Mouse (Mus musculus): ENCODE data around the gene Sgms2. TPM values are rescaled to one million over a fixed set of nuclear protein-coding genes. Genes with fewer than 3 reads are reported as not detected.

Sgms2 gene
- polyA plus RNA-seq, 1 experiment from 2014 or later = 0.61 TPM

DNA sequence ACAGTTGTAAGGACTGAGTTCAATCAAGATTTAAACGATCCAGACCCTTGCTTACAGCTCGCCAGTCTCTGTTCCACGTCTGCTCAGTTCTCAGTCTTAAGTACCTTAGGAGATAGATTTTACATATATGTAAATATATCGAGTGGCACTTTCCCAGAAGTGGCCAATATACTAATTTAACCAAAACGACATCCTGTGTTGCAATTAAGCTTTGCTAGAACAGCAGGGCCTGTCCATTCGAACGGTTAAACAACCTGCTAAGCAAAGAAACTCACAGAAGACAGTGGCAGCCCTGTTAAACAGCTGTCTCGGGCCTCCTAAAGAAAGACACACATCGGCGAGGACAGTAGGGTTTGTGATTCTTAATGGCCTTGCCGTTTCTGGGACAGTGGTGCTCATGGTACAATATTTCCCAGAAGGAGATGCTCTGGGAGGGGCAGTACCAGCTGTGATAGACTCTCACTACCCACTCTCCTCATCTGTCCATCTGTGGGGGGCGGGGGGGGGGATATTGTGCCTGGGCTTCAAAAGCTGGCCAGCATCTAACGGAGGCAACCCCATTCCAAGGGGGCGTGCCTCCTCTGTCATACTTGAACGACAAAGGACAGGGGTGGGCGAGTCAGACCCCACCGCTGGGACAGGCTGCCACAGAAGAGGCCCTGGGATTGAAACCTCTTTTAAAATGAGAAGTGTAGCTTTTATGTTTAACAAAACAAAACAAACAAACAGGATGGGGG, 9.1 kb downstream of the Sgms2 start:
- no peak for ATAC-seq
- Histone ChIP-seq H3K27me3 (0 out of 2 replicates have a peak, but pooled peaks cover 3% of the 10 kb centered on the region), H3K9me3 (no peaks in the 10 kb centered on the region), H3K4me1 (replicated peaks) (peaks cover 7% of the 10 kb centered on the region; the same call in 1 of the 2 replicates), H3K4me2 (replicated peaks) (no peak overlapping the region), H3K9ac (replicated peaks) (no peak overlapping the region), H3K27ac (no peak overlapping the region), H3K4me3 (replicated peaks) (no peak overlapping the region), H3K36me3 (no peaks in the 10 kb centered on the region)
- WGBS = 53% methylated on average over 17 of the region's 17 CpGs

DNA sequence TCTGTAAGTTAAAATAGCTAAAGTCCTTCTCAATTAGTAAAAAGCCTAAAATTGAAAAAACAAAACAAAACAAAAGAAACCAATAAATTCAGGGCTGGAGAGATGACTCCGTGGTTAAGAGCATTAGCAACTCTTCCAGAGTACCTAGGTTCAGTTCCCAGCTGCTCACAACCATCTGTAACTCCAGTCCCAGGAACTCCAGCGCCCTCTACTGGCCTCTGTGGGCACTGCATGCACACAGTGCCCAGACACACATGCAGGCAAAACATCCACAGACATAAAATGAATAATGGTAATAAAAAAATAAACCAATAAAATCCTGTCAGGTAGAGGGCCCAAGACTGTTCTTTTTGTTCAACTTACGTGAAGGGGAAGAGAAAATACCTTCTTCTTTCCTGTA, 10.6 kb downstream of the Sgms2 start:
- WGBS = 62% methylated on average over 3 of the region's 3 CpGs
- H3K27ac ChIP-seq = no peak overlapping the region
- no peaks in the 10 kb centered on the region for H3K9me3 ChIP-seq
- ATAC-seq = no peak
- no peaks in the 10 kb centered on the region for H3K36me3 ChIP-seq
- H3K4me3 ChIP-seq (replicated peaks) = no peak overlapping the region
- no peaks in the 10 kb centered on the region for H3K27me3 ChIP-seq
- peaks cover 4% of the 10 kb centered on the region; the same call in 1 of the 2 replicates for H3K4me1 ChIP-seq (replicated peaks)
- no peak overlapping the region for H3K9ac ChIP-seq (replicated peaks)
- H3K4me2 ChIP-seq (replicated peaks) = no peak overlapping the region

DNA sequence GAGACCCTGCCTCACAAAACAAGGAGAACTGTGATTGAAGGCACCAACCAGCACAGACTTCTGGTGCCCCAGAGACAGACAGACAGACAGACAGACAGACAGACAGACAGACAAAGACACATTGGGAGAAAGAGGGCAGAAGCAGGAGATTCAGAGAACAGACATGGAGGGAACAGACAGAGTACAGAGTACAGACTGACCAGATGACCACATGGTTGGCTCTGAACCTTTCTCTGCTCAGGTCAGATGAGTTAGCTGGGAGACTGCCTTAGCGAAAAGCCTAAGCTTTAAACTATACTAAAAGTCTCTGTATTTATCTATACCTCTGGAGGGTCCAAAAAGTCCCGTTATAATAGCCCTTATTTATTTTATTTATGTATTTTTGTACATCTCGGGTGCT, 11.8 kb downstream of the Sgms2 start:
- 93% methylated on average over 3 of the region's 3 CpGs for WGBS
- no peaks in the 10 kb centered on the region for H3K36me3 ChIP-seq
- H3K4me1 ChIP-seq (replicated peaks) = peaks cover 4% of the 10 kb centered on the region; the same call in 1 of the 2 replicates
- no peak overlapping the region for H3K9ac ChIP-seq (replicated peaks)
- H3K27me3 ChIP-seq = no peaks in the 10 kb centered on the region
- no peak overlapping the region for H3K27ac ChIP-seq
- H3K4me2 ChIP-seq (replicated peaks) = no peak overlapping the region
- no peak overlapping the region for H3K4me3 ChIP-seq (replicated peaks)
- ATAC-seq = no peak
- H3K9me3 ChIP-seq = no peaks in the 10 kb centered on the region

DNA sequence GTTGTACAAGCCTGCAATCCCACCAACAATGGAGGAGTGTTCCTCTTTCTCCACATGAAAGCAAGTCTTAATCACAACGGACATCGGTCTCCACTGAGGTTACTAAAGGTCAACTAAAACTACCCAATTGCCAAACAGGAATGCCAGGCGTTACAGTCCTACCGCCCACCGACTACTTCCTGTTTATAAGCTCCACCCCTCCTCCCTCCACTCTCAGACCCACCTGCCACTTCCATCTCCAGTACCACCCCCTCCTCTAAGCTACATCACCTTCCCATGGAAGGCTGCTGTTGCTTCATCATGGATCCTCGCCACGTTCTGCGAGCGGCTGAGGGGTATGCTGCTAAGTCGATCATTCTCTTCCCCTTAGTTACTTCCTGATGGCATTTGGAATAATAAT, 15.2 kb downstream of the Sgms2 start:
- Histone ChIP-seq H3K4me1 (replicated peaks) (peaks cover 10% of the 10 kb centered on the region), H3K4me3 (replicated peaks) (no peak overlapping the region), H3K4me2 (replicated peaks) (no peak overlapping the region), H3K36me3 (no peaks in the 10 kb centered on the region), H3K9me3 (no peaks in the 10 kb centered on the region), H3K27ac (no peak overlapping the region), H3K9ac (replicated peaks) (no peak overlapping the region), H3K27me3 (no peaks in the 10 kb centered on the region)
- 97% methylated on average over 10 of the region's 10 CpGs for WGBS
- no peak for ATAC-seq

DNA sequence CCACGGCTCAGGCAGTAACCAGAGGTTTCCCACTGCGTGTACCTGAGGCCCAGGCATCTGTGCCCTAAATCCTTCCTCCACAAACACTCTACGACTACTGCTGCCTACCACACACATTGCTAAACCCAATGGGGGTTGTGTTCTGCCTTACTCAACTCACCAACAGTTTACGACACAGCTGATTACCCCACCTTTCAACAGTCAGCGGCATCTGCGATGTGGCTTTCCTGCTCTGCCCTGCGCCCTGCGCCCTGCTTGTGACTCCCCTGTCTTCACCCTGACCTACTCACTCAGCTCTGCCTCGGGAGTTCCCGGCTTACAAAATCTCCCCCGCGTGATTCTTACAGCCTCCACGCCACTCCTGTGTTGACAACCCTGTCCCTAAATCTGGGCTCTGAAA, 16.7 kb downstream of the Sgms2 start:
- Histone ChIP-seq H3K27me3 (no peaks in the 10 kb centered on the region), H3K4me2 (replicated peaks) (no peak overlapping the region), H3K9me3 (no peaks in the 10 kb centered on the region), H3K9ac (replicated peaks) (no peak overlapping the region), H3K4me1 (replicated peaks) (peaks cover 13% of the 10 kb centered on the region), H3K27ac (no peak overlapping the region), H3K4me3 (replicated peaks) (no peak overlapping the region), H3K36me3 (no peaks in the 10 kb centered on the region)
- ATAC-seq = no peak
- WGBS = 81% methylated on average over 13 of the region's 13 CpGs

DNA sequence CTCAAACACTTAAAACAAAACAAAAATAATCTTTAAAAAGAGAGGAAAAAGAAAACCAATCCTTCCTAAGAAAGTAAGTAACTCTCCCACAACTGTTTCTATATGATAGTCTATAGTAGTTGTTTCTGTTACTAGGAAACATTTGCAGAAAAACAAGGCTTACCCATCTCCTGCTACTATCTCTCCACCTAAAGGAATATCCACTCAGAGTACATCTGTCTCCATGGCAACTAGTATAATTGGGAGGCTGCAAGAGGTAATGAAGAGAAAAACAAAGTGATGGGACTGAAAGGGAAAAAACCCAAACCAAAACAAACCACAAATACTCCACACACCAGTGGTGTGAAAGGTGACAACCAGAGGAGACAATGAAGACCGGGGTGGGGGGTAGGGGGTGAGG, 17.7 kb downstream of the Sgms2 start:
- Histone ChIP-seq H3K9ac (replicated peaks) (no peak overlapping the region), H3K27me3 (no peaks in the 10 kb centered on the region), H3K9me3 (no peaks in the 10 kb centered on the region), H3K4me2 (replicated peaks) (no peak overlapping the region), H3K4me1 (replicated peaks) (peaks cover 13% of the 10 kb centered on the region), H3K36me3 (no peaks in the 10 kb centered on the region), H3K4me3 (replicated peaks) (no peak overlapping the region), H3K27ac (no peak overlapping the region)
- no peak for ATAC-seq
- 17% methylated on average over 1 of the region's 1 CpGs for WGBS

DNA sequence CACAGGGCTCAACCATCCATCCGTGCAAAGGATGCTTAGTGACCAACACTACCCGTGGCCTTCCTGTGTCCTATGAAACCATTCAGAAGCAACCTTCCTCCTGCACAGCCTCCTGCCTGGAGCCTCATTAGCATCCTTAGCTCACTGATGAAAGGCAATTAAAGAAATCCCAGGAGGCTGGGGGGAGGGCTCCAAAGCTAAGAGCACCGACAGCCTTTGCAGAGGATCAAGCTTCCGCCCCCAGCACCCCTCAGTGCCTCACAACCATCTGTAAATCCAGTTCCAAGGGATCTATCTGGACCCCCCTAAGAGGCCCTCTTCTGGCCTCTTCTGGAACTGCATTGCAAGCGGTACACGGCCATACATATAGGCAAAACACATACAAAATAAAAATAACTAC, 19.4 kb downstream of the Sgms2 start:
- H3K9ac ChIP-seq (replicated peaks) = no peak overlapping the region
- H3K4me1 ChIP-seq (replicated peaks) = peaks cover 13% of the 10 kb centered on the region
- no peak overlapping the region for H3K4me3 ChIP-seq (replicated peaks)
- H3K4me2 ChIP-seq (replicated peaks) = no peak overlapping the region
- no peaks in the 10 kb centered on the region for H3K9me3 ChIP-seq
- H3K27me3 ChIP-seq = no peaks in the 10 kb centered on the region
- ATAC-seq = peak; percentile 63
- H3K27ac ChIP-seq = no peak overlapping the region
- WGBS = 40% methylated on average over 6 of the region's 6 CpGs
- no peaks in the 10 kb centered on the region for H3K36me3 ChIP-seq

DNA sequence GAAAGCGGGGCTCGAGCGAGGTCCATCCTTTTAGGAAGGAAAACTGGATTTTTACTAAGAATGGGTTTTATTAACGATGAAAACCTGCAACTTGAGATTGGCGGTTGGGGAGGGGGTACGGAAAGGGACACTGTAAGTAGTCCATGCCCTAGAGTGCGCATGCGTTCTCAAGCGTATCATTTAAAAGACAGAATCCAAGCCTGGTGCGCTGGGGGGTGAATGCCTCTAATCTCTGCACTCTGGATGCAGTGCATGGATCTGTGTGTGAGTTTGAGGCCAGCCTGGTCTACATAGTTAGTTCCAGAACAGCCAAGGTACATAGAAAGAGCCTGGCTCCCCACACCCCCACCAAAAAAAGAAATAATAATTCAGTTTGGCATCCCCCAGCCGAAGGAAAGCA, 19.8 kb downstream of the Sgms2 start:
- WGBS = 58% methylated on average over 11 of the region's 11 CpGs
- no peaks in the 10 kb centered on the region for H3K9me3 ChIP-seq
- 0 out of 2 replicates have a peak overlapping the region, but pooled peaks have one; percentile 7 for H3K27ac ChIP-seq
- no peak overlapping the region for H3K9ac ChIP-seq (replicated peaks)
- no peak overlapping the region for H3K4me2 ChIP-seq (replicated peaks)
- H3K36me3 ChIP-seq = no peaks in the 10 kb centered on the region
- H3K27me3 ChIP-seq = no peaks in the 10 kb centered on the region
- peak; percentile 66 for ATAC-seq
- peaks cover 13% of the 10 kb centered on the region for H3K4me1 ChIP-seq (replicated peaks)
- H3K4me3 ChIP-seq (replicated peaks) = no peak overlapping the region

DNA sequence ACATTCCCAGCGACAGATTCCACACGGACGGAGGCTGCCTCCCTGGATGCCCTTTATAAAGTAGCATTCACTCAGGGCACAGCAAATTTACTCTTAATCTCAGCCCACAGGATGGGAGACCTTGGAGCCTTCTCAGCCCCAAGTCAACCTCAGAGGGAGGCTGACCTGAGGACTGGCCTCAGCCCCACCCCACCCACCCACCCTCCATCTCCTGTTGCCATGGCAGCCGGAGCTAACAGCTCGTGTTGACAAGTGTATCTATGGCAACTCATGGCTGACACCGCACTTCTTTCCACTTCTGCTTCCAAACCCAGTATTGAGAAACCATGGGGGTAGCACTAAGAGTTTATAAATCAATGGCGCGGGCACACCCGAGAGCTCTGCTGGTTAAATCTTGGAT, 20.4 kb downstream of the Sgms2 start:
- no peak overlapping the region for H3K4me2 ChIP-seq (replicated peaks)
- no peak overlapping the region for H3K9ac ChIP-seq (replicated peaks)
- no peak overlapping the region for H3K4me3 ChIP-seq (replicated peaks)
- no peaks in the 10 kb centered on the region for H3K27me3 ChIP-seq
- ATAC-seq = peak; percentile 69
- no peaks in the 10 kb centered on the region for H3K9me3 ChIP-seq
- no peak overlapping the region for H3K27ac ChIP-seq
- 28% methylated on average over 9 of the region's 9 CpGs for WGBS
- H3K36me3 ChIP-seq = no peaks in the 10 kb centered on the region
- peaks cover 13% of the 10 kb centered on the region for H3K4me1 ChIP-seq (replicated peaks)

DNA sequence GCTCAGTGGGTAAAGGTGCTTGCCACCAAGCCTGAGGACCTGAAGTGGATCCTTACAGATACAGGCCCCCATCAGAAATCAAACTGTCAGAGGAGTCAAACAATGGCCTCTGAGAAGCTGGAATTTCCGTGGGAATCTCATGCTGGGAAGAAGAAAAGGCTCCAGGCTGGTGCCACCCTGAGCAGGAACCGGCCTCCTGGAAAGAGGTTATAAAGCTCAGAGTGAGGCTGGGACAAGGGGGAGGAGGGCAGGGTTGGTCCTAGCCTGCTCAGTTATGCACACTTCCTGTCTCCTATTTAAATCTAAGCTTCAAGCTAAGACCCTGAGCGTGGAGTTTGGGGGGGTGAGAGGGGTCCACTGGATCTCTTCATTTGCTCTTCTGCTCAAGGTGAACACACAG, 21.6 kb downstream of the Sgms2 start:
- Histone ChIP-seq H3K4me3 (replicated peaks) (no peak overlapping the region), H3K9me3 (no peaks in the 10 kb centered on the region), H3K4me1 (replicated peaks) (peaks cover 13% of the 10 kb centered on the region), H3K27ac (no peak overlapping the region), H3K9ac (replicated peaks) (no peak overlapping the region), H3K4me2 (replicated peaks) (no peak overlapping the region), H3K36me3 (no peaks in the 10 kb centered on the region), H3K27me3 (no peaks in the 10 kb centered on the region)
- WGBS = 15% methylated on average over 3 of the region's 3 CpGs
- ATAC-seq = no peak

DNA sequence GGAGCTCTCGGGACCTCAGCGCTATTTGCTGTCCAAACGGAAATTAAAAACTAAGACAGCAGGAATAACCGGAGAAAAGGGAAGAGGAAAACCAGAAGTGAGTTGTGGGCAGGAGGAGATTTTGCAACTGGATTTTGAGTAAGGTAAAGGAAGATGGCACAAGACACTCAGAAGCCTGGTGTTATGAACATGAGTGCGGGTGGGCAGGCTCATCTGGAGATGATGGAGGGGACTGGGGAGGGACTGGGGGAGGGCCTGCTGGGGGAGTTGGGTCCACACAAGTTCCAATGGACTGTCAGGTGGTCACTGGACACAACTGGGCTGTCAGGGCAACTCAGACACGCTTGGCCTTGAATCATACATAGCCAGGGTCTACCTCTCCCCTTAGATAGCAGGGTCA, 24.8 kb downstream of the Sgms2 start:
- ATAC-seq = no peak

DNA sequence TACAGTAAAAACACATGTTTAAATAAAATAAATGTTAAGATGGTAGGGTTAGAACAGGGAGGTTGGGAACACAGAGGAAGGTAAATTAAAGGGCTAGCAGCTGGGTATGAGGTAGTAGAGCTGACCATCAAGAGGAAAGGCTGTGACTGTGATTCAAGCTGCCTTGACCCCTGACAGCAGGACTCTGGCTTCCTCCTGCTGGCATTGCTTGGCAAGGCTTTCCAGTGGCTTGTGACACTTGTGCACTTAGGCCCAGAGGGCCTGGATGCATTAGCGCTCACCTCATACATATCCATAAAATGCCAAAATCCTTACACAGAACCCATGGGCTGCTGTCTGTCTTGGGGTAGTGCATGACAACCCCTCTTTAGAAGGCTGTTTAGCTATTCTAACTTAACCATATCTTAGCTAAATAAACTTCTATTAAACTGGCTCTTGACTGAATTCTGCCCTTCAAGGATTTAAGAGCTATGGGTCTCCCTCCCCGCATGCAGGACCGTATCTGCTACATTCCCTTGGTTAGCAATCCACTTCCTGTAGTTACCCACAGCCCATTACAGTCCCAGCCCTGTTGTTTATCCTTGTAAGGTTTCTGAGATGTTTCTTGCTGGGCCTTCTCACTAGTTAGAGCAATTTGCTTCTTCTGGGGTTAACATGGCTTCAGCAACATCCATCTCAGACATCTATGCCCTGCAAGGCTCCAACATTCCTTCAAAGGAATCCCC, 25.5 kb downstream of the Sgms2 start:
- Histone ChIP-seq H3K27ac (no peak overlapping the region), H3K4me2 (replicated peaks) (no peak overlapping the region), H3K4me3 (replicated peaks) (no peak overlapping the region), H3K4me1 (replicated peaks) (no peaks in the 10 kb centered on the region), H3K9ac (replicated peaks) (no peak overlapping the region), H3K36me3 (no peaks in the 10 kb centered on the region), H3K9me3 (no peaks in the 10 kb centered on the region), H3K27me3 (no peaks in the 10 kb centered on the region)
- no peak for ATAC-seq
- WGBS = 91% methylated on average over 3 of the region's 3 CpGs

More for the DNA sequence above, 24.8 kb downstream of the Sgms2 start:
- H3K4me2 ChIP-seq (replicated peaks) = no peak overlapping the region
- H3K36me3 ChIP-seq = no peaks in the 10 kb centered on the region
- no peaks in the 10 kb centered on the region for H3K27me3 ChIP-seq
- H3K9me3 ChIP-seq = no peaks in the 10 kb centered on the region
- no peak overlapping the region for H3K4me3 ChIP-seq (replicated peaks)
- H3K27ac ChIP-seq = no peak overlapping the region
- no peak overlapping the region for H3K9ac ChIP-seq (replicated peaks)
- H3K4me1 ChIP-seq (replicated peaks) = peaks cover 6% of the 10 kb centered on the region
- 91% methylated on average over 6 of the region's 6 CpGs for WGBS

All from midbrain, embryonic 13.5 days (tissue).